Mouse (Mus musculus): ENCODE measurements at regions not wholly inside any gene's neighbourhood (a gene's known extent, or its start where the extent isn't known, plus 50 kb on each side); places are given as distances from the start of the nearest gene placed in this dataset.

- peak; percentile 26 to 62 for DNase-seq
Observed at GRCm38 (mm10) chr9:98685548-98685947, 84.1 kb upstream of the Mrps22 start.

GRCm38 (mm10) chr9:98684336-98684735, 82.9 kb upstream of the Mrps22 start:
- DNase-seq: no peak

- DNase-seq: no peak
Observed at GRCm38 (mm10) chr9:98675612-98676011, 74.2 kb upstream of the Mrps22 start.

- no peak for DNase-seq
Observed at GRCm38 (mm10) chr9:98673461-98674114, 72.1 kb upstream of the Mrps22 start.

GRCm38 (mm10) chr9:98672361-98672760, 70.9 kb upstream of the Mrps22 start:
- peak in 1 of 2 experiments; percentile 29 for DNase-seq

- DNase-seq: peak in 1 of 2 experiments; percentile 24
Observed at GRCm38 (mm10) chr9:98668423-98669330, 67.2 kb upstream of the Mrps22 start.

GRCm38 (mm10) chr9:98667072-98667471, 65.6 kb upstream of the Mrps22 start:
- DNase-seq: no peak

GRCm38 (mm10) chr9:98663011-98663410, 61.6 kb upstream of the Mrps22 start:
- DNase-seq: no peak

GRCm38 (mm10) chr9:98651681-98652080, 50.2 kb upstream of the Mrps22 start:
- DNase-seq: no peak

All from kidney, postnatal 25 days (tissue).